In genomic region chr3:121368616-121369015, GRCm38 (mm10) we compare ENCODE assay signal across 26 mouse cellular contexts. TPM values are rescaled to one million over a fixed set of nuclear protein-coding genes. Genes with fewer than 3 reads are reported as not detected.
DNase-seq lines count a peak whose midpoint lies in the region; ATAC-seq and TF ChIP-seq lines count a peak whose summit lies in the region.
"Had no signal": no experiment of that assay in that cellular context is flagged by ENCODE, and none has a peak within 500 bp of the region (broad histone marks: within the 10 kb centered on the region; RNA-seq: fewer than 3 reads in every experiment).

No protein-coding gene starts in this region.

- H3K9me3 ChIP-seq in liver, embryonic 13.5 days (replicated peaks), result no peaks in the 10 kb centered on the region
- no peaks in the 10 kb centered on the region for H3K9me3 ChIP-seq in liver, postnatal 0 days (ENCODE audit: low read length)
- H3K9me3 ChIP-seq in hindbrain, embryonic 10.5 days, result no peaks in the 10 kb centered on the region
- no peaks in the 10 kb centered on the region for H3K9me3 ChIP-seq in neural tube, embryonic 15.5 days (replicated peaks)
- no peaks in the 10 kb centered on the region for H3K9me3 ChIP-seq in lung, postnatal 0 days (ENCODE audit: low read length)
- H3K9me3 ChIP-seq: forebrain, embryonic 13.5 days; midbrain, embryonic 15.5 days had no signal

- no peak for DNase-seq in liver, embryonic 13.5 days
- no peak for DNase-seq in liver, postnatal 0 days
- DNase-seq in ES-CJ7 (ENCODE audit: low read depth, low spot score) (peak; percentile 82), WW6 (ENCODE audit: low read depth, low spot score) (peak; percentile 46)
- peak; percentile 49 for DNase-seq in splenic B cell, adult 2 months (ENCODE audit: low read depth, low spot score)
- DNase-seq in hindbrain, embryonic 10.5 days (ENCODE audit: low spot score), result no peak
- DNase-seq in lung, postnatal 0 days (ENCODE audit: low spot score), result no peak
- DNase-seq: adrenal gland, adult 2 months; adrenal gland, postnatal 36 days; cerebellum, adult 18-20 months; cerebellum, postnatal 25 days; gastrocnemius, postnatal 14 days; heart, postnatal 14 days; kidney, adult 8-10 months; kidney, postnatal 10 days; layer of hippocampus, adult 9-11 months; liver; lung, adult 18-20 months; right cerebral cortex, adult 18-20 months; spleen, adult 18-20 months had no signal

- peaks cover 20% of the 10 kb centered on the region for H3K4me1 ChIP-seq in liver, embryonic 13.5 days (replicated peaks)
- H3K4me1 ChIP-seq in liver, postnatal 0 days (ENCODE audit: insufficient read depth), result peaks cover 5% of the 10 kb centered on the region; the same call in 1 of the 2 replicates
- H3K4me1 ChIP-seq in hindbrain, embryonic 10.5 days (replicated peaks), result peaks cover 18% of the 10 kb centered on the region
- no peaks in the 10 kb centered on the region for H3K4me1 ChIP-seq in neural tube, embryonic 15.5 days
- no peaks in the 10 kb centered on the region for H3K4me1 ChIP-seq in lung, postnatal 0 days (ENCODE audit: insufficient read depth, low read depth, low read length)
- H3K4me1 ChIP-seq: midbrain, embryonic 15.5 days had no signal

- no peak overlapping the region for H3K4me2 ChIP-seq in liver, embryonic 13.5 days
- H3K4me2 ChIP-seq in liver, postnatal 0 days (ENCODE audit: low read depth, low read length), result no peak overlapping the region
- H3K4me2 ChIP-seq in neural tube, embryonic 15.5 days, result no peak overlapping the region
- H3K4me2 ChIP-seq in lung, postnatal 0 days (replicated peaks; ENCODE audit: low read depth, low read length), result no peak overlapping the region
- H3K4me2 ChIP-seq: forebrain, embryonic 13.5 days; midbrain, embryonic 15.5 days had no signal

- H3K9ac ChIP-seq in liver, embryonic 13.5 days, result no peak overlapping the region
- H3K9ac ChIP-seq in liver, postnatal 0 days (replicated peaks), result no peak overlapping the region
- no peak overlapping the region for H3K9ac ChIP-seq in neural tube, embryonic 15.5 days (replicated peaks)
- H3K9ac ChIP-seq in lung, postnatal 0 days (replicated peaks; ENCODE audit: low read depth), result no peak overlapping the region
- H3K9ac ChIP-seq: forebrain, embryonic 13.5 days; midbrain, embryonic 15.5 days had no signal

- no peak for TF ChIP-seq EP300 in liver, postnatal 0 days (IDR thresholded peaks at IDR 0.05; ENCODE audit: low read depth)
- no peak for TF ChIP-seq EP300 in lung, postnatal 0 days (IDR thresholded peaks at IDR 0.05)

- no peaks in the 10 kb centered on the region for H3K27me3 ChIP-seq in liver, embryonic 13.5 days
- no peaks in the 10 kb centered on the region for H3K27me3 ChIP-seq in liver, postnatal 0 days (ENCODE audit: insufficient read depth, low read length)
- no peaks in the 10 kb centered on the region for H3K27me3 ChIP-seq in splenic B cell, adult 2 months (ENCODE audit: control insufficient read depth, insufficient read depth, low read length, poor library complexity, severe bottlenecking)
- H3K27me3 ChIP-seq in hindbrain, embryonic 10.5 days (ENCODE audit: insufficient read depth, poor library complexity, severe bottlenecking), result no peaks in the 10 kb centered on the region
- no peaks in the 10 kb centered on the region for H3K27me3 ChIP-seq in neural tube, embryonic 15.5 days (replicated peaks)
- H3K27me3 ChIP-seq in lung, postnatal 0 days (replicated peaks; ENCODE audit: insufficient read depth, low read length), result no peaks in the 10 kb centered on the region
- H3K27me3 ChIP-seq: forebrain, embryonic 13.5 days; midbrain, embryonic 15.5 days had no signal

- no peaks in the 10 kb centered on the region for H3K36me3 ChIP-seq in liver, embryonic 13.5 days
- no peaks in the 10 kb centered on the region for H3K36me3 ChIP-seq in liver, postnatal 0 days (replicated peaks; ENCODE audit: insufficient read depth, low read length)
- H3K36me3 ChIP-seq in splenic B cell, adult 2 months (ENCODE audit: control insufficient read depth, insufficient read depth, low read length, poor library complexity, severe bottlenecking), result no peaks in the 10 kb centered on the region
- no peaks in the 10 kb centered on the region for H3K36me3 ChIP-seq in hindbrain, embryonic 10.5 days
- no peaks in the 10 kb centered on the region for H3K36me3 ChIP-seq in neural tube, embryonic 15.5 days
- no peaks in the 10 kb centered on the region for H3K36me3 ChIP-seq in lung, postnatal 0 days (ENCODE audit: insufficient read depth, low read length)
- H3K36me3 ChIP-seq: midbrain, embryonic 15.5 days had no signal

- H3K4me3 ChIP-seq in liver, embryonic 13.5 days (replicated peaks), result no peak overlapping the region
- no peak overlapping the region for H3K4me3 ChIP-seq in liver, postnatal 0 days (ENCODE audit: low read depth, low read length)
- H3K4me3 ChIP-seq in hindbrain, embryonic 10.5 days, result no peak overlapping the region
- no peak overlapping the region for H3K4me3 ChIP-seq in neural tube, embryonic 15.5 days (replicated peaks)
- no peak overlapping the region for H3K4me3 ChIP-seq in lung, postnatal 0 days (ENCODE audit: low read depth, low read length)
- H3K4me3 ChIP-seq: forebrain, embryonic 13.5 days; midbrain, embryonic 15.5 days had no signal

- TF ChIP-seq CTCF in liver, postnatal 0 days (IDR thresholded peaks at IDR 0.05; ENCODE audit: low read depth), result no peak
- TF ChIP-seq CTCF in lung, postnatal 0 days (IDR thresholded peaks at IDR 0.05), result no peak

- 87% methylated on average over 4 of the region's 4 CpGs for WGBS in liver, embryonic 13.5 days (ENCODE audit: insufficient replicate concordance)
- WGBS in liver, postnatal 0 days (ENCODE audit: insufficient replicate concordance), result 88% methylated on average over 4 of the region's 4 CpGs
- WGBS in hindbrain, embryonic 10.5 days, result 91% methylated on average over 4 of the region's 4 CpGs
- WGBS in neural tube, embryonic 15.5 days, result 96% methylated on average over 4 of the region's 4 CpGs
- WGBS in lung, postnatal 0 days, result 91% methylated on average over 4 of the region's 4 CpGs

- no peak overlapping the region for H3K27ac ChIP-seq in liver, embryonic 13.5 days
- no peak overlapping the region for H3K27ac ChIP-seq in liver, postnatal 0 days (ENCODE audit: low read depth)
- no peak overlapping the region for H3K27ac ChIP-seq in hindbrain, embryonic 10.5 days
- no peak overlapping the region for H3K27ac ChIP-seq in neural tube, embryonic 15.5 days (replicated peaks)
- no peak overlapping the region for H3K27ac ChIP-seq in lung, postnatal 0 days (ENCODE audit: low read length)
- H3K27ac ChIP-seq: forebrain, embryonic 13.5 days; midbrain, embryonic 15.5 days; stomach, postnatal 0 days had no signal

- ATAC-seq in liver, embryonic 13.5 days (ENCODE audit: low read depth), result 0 out of 2 replicates have a peak, but pooled peaks have one; percentile 55
- ATAC-seq in liver, postnatal 0 days, result no peak
- no peak for ATAC-seq in neural tube, embryonic 15.5 days (ENCODE audit: low FRiP score)
- no peak for ATAC-seq in lung, postnatal 0 days
- ATAC-seq: forebrain, embryonic 13.5 days; hindbrain, embryonic 16.5 days; intestine, embryonic 16.5 days; midbrain, embryonic 15.5 days had no signal

RNA-seq across cellular contexts. Expression of gene Cnn3, which starts 57.7 kb away (rescaled TPM):
- polyA plus RNA-seq in liver, embryonic 13.5 days (2015; fragmentation: Nextera tagmentation; extraction: Ambion mirVana), result 109 and 120 TPM in 2 replicates
- 128 and 143 TPM in 2 replicates for polyA plus RNA-seq in liver, postnatal 0 days (2015; fragmentation: Nextera tagmentation; extraction: Ambion mirVana)
- 918 and 954 TPM in 2 replicates for polyA plus RNA-seq in hindbrain, embryonic 10.5 days (2016; fragmentation: Nextera tagmentation; extraction: Ambion mirVana)
- 381 and 465 TPM in 2 replicates for polyA plus RNA-seq in neural tube, embryonic 15.5 days (2015; fragmentation: Nextera tagmentation; extraction: Ambion mirVana)
- polyA plus RNA-seq in lung, postnatal 0 days (2015; fragmentation: Nextera tagmentation; extraction: Ambion mirVana), result 342 and 379 TPM in 2 replicates

Comparison
In these comparisons a context has a peak if more than half of its experiments do, and no peak if none do; other contexts are left out.
1. DNase-seq: peak in ES-CJ7 (single experiment), WW6 (single experiment) and splenic B cell, adult 2 months (single experiment); none in liver, embryonic 13.5 days (single experiment), liver, postnatal 0 days (single experiment), hindbrain, embryonic 10.5 days (single experiment) and lung, postnatal 0 days (single experiment).